Comparison of ENCODE assay signal across 29 mouse cellular contexts in genomic region chr2:155554426-155554985, GRCm38 (mm10). TPM values are rescaled to one million over a fixed set of nuclear protein-coding genes. Genes with fewer than 3 reads are reported as not detected.
DNase-seq lines count a peak whose midpoint lies in the region; ATAC-seq and TF ChIP-seq lines count a peak whose summit lies in the region.
"Had no signal": no experiment of that assay in that cellular context is flagged by ENCODE, and none has a peak within 500 bp of the region (broad histone marks: within the 10 kb centered on the region; RNA-seq: fewer than 3 reads in every experiment).

No protein-coding gene starts in this region.

- DNase-seq in lung, postnatal 25 days (ENCODE audit: low spot score): peak; percentile 32
- no peak for DNase-seq in lung, adult 2 months
- peak; percentile 31 for DNase-seq in thymus, postnatal 25 days
- no peak for DNase-seq in thymus, postnatal 10 days (ENCODE audit: low spot score in 2 of 2)
- DNase-seq in induced T-regulatory cell, adult 2 months (ENCODE audit: low read depth): peak; percentile 66
- DNase-seq in frontal cortex, postnatal 36 days (ENCODE audit: low spot score in 2 of 2): no peak
- DNase-seq: adrenal gland, postnatal 25 days; cerebellum, adult 18-20 months; cerebellum, postnatal 10 days; gastrocnemius, postnatal 10 days; kidney, adult 11 months; kidney, postnatal 25 days; right cerebral cortex, postnatal 25 days had no signal

- no peaks in the 10 kb centered on the region for H3K27me3 ChIP-seq in hindbrain, embryonic 13.5 days
- H3K27me3 ChIP-seq: heart, embryonic 15.5 days; hindbrain, embryonic 12.5 days; limb, embryonic 12.5 days; liver, embryonic 15.5 days; lung, embryonic 15.5 days; midbrain, embryonic 15.5 days; Patski had no signal

- 58% methylated on average over 2 of the region's 2 CpGs for whole genome bisulfite sequencing in lung, adult 2 months
- 85% methylated on average over 2 of the region's 2 CpGs for WGBS in hindbrain, embryonic 13.5 days

- H3K4me1 ChIP-seq in lung, adult 2 months (ENCODE audit: control insufficient read depth, insufficient read depth, low read length): no peaks in the 10 kb centered on the region
- no peaks in the 10 kb centered on the region for H3K4me1 ChIP-seq in hindbrain, embryonic 13.5 days (replicated peaks)
- H3K4me1 ChIP-seq: heart, embryonic 10.5 days; heart, embryonic 15.5 days; hindbrain, embryonic 12.5 days; limb, embryonic 12.5 days; lung, embryonic 15.5 days; midbrain, embryonic 15.5 days had no signal

- no peak overlapping the region for H3K9ac ChIP-seq in hindbrain, embryonic 13.5 days
- H3K9ac ChIP-seq: heart, embryonic 15.5 days; hindbrain, embryonic 12.5 days; limb, embryonic 12.5 days; liver, embryonic 15.5 days; lung, embryonic 15.5 days; midbrain, embryonic 15.5 days had no signal

- H3K4me2 ChIP-seq in hindbrain, embryonic 13.5 days: no peak overlapping the region
- H3K4me2 ChIP-seq: heart, embryonic 15.5 days; hindbrain, embryonic 12.5 days; limb, embryonic 12.5 days; liver, embryonic 15.5 days; lung, embryonic 15.5 days; midbrain, embryonic 15.5 days had no signal

- no peak overlapping the region for H3K4me3 ChIP-seq in lung, adult 2 months (replicated peaks; ENCODE audit: extremely low read depth, low read depth, low read length)
- no peak overlapping the region for H3K4me3 ChIP-seq in hindbrain, embryonic 13.5 days
- H3K4me3 ChIP-seq: erythroblast, embryonic 14.5 days; heart, embryonic 10.5 days; heart, embryonic 15.5 days; hindbrain, embryonic 12.5 days; left cerebral cortex, adult 2 months; limb, embryonic 12.5 days; liver, embryonic 15.5 days; lung, embryonic 15.5 days; midbrain, embryonic 10.5 days; midbrain, embryonic 15.5 days had no signal

- no peak for TF ChIP-seq CTCF in lung, adult 2 months (IDR thresholded peaks at IDR 0.05; ENCODE audit: insufficient read depth, low read length)

- ATAC-seq in hindbrain, embryonic 13.5 days (ENCODE audit: low FRiP score): no peak
- ATAC-seq: forebrain, embryonic 16.5 days; midbrain, embryonic 15.5 days; Patski had no signal

- no peaks in the 10 kb centered on the region for H3K9me3 ChIP-seq in hindbrain, embryonic 13.5 days
- H3K9me3 ChIP-seq: G1E; heart, embryonic 10.5 days; heart, embryonic 15.5 days; hindbrain, embryonic 12.5 days; limb, embryonic 12.5 days; liver, embryonic 15.5 days; lung, embryonic 15.5 days; midbrain, embryonic 10.5 days; midbrain, embryonic 15.5 days had no signal

- no peak for TF ChIP-seq POLR2A in lung, adult 2 months (IDR thresholded peaks at IDR 0.05; ENCODE audit: borderline replicate concordance, extremely low read depth, low read depth, low read length)

- no peak overlapping the region for H3K27ac ChIP-seq in hindbrain, embryonic 13.5 days
- H3K27ac ChIP-seq: heart, embryonic 10.5 days; heart, embryonic 15.5 days; hindbrain, embryonic 12.5 days; left cerebral cortex, adult 2 months; limb, embryonic 12.5 days; liver, embryonic 15.5 days; lung, embryonic 15.5 days; midbrain, embryonic 10.5 days; midbrain, embryonic 15.5 days; stomach, postnatal 0 days had no signal

- H3K36me3 ChIP-seq in hindbrain, embryonic 13.5 days: peaks cover 28% of the 10 kb centered on the region
- H3K36me3 ChIP-seq: heart, embryonic 15.5 days; limb, embryonic 12.5 days; lung, embryonic 15.5 days; midbrain, embryonic 15.5 days had no signal

RNA-seq across cellular contexts. Expression of gene Ggt7, which starts 36.5 kb away (rescaled TPM):
- 8.0 and 8.3 TPM in 2 replicates for polyA plus RNA-seq in lung, adult 2 months (2012; rRNA removed)
- polyA plus RNA-seq in hindbrain, embryonic 13.5 days (2015; fragmentation: Nextera tagmentation; extraction: Ambion mirVana): 66.3 and 73.6 TPM in 2 replicates
- polyA plus RNA-seq: erythroblast, embryonic 14.5 days; G1E had no signal

RNA-seq across cellular contexts. Expression of gene Acss2, which starts 36.8 kb away (rescaled TPM):
- polyA plus RNA-seq in lung, adult 2 months (2012; rRNA removed): 29.7 and 52.6 TPM in 2 replicates
- polyA plus RNA-seq in hindbrain, embryonic 13.5 days (2015; fragmentation: Nextera tagmentation; extraction: Ambion mirVana): 26.6 and 29.0 TPM in 2 replicates

RNA-seq across cellular contexts. Expression of gene Gss, which starts 38.1 kb away (rescaled TPM):
- polyA plus RNA-seq in lung, adult 2 months (2012; rRNA removed): 32.7 and 35.4 TPM in 2 replicates
- polyA plus RNA-seq in hindbrain, embryonic 13.5 days (2015; fragmentation: Nextera tagmentation; extraction: Ambion mirVana): 14.8 and 16.4 TPM in 2 replicates

RNA-seq across cellular contexts. Expression of gene Myh7b, which starts 56.5 kb away (rescaled TPM):
- 0.07 TPM in 1 of 2 replicates, not detected in the other for polyA plus RNA-seq in lung, adult 2 months (2012; rRNA removed)
- 0.82 and 0.88 TPM in 2 replicates for polyA plus RNA-seq in hindbrain, embryonic 13.5 days (2015; fragmentation: Nextera tagmentation; extraction: Ambion mirVana)
- polyA plus RNA-seq: liver, adult 2 months had no signal

Comparison
In these comparisons a context has a peak if more than half of its experiments do, and no peak if none do; other contexts are left out.
1. DNase-seq: peak in lung, postnatal 25 days (single experiment), thymus, postnatal 25 days (single experiment) and induced T-regulatory cell, adult 2 months (single experiment); none in lung, adult 2 months (single experiment), thymus, postnatal 10 days (0 of 2) and frontal cortex, postnatal 36 days (0 of 2).